ENCODE assay signal across 19 mouse cellular contexts in the genomic region with DNA sequence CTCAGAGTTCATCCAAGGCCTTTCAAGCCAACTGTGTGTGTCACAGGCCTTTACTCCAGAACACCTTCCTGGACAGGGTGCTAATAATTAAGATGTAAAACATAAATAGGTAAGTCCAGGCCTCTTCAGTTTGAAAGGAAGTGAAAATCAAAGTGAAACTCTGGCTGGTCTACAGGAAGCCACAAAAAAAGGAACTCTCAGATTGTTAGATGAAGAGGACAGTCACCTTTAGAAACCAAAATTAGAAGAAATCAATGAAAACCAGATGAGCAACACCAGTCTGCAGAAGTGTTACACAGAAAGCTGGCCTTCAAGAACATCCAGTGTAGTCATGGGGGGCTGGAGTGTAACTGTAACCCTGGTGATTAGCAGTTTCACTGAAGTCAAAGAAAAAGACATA. TPM values are rescaled to one million over a fixed set of nuclear protein-coding genes. Genes with fewer than 3 reads are reported as not detected.
DNase-seq lines count a peak whose midpoint lies in the region; ATAC-seq lines count a peak whose summit lies in the region.
"Had no signal": no experiment of that assay in that cellular context is flagged by ENCODE, and none has a peak within 500 bp of the region (broad histone marks: within the 10 kb centered on the region; RNA-seq: fewer than 3 reads in every experiment).

No protein-coding gene starts in this region.

- peak; percentile 42 for ATAC-seq in granulocyte monocyte progenitor cell, adult 5-6 weeks (replicated peaks; ENCODE audit: poor library complexity, severe bottlenecking)
- ATAC-seq in neutrophil, adult 5-6 weeks (ENCODE audit: extremely low read depth, insufficient number of reproducible peaks, low FRiP score, poor library complexity, severe bottlenecking) = peak; percentile 40; the same call in 1 of the 2 replicates
- ATAC-seq: activated CD4-positive, CD25-positive, alpha-beta regulatory T cell, adult 4 months; CD4-positive, CD25-positive, alpha-beta regulatory T cell, adult 4 months; forebrain, embryonic 13.5 days; forebrain, postnatal 0 days; hindbrain, postnatal 0 days; Patski had no signal

- peak; percentile 28 to 42 for DNase-seq in spleen, postnatal 36 days (ENCODE audit: low spot score in 2 of 2)
- DNase-seq in spleen, adult 12 weeks (ENCODE audit: low spot score) = no peak
- DNase-seq in frontal cortex, adult 2 months (ENCODE audit: extremely low spot score in 1 of 2, low spot score in 1 of 2) = no peak
- DNase-seq in right cerebral cortex, postnatal 10 days (ENCODE audit: low spot score in 2 of 2) = no peak
- DNase-seq: adrenal gland, postnatal 14 days; cerebellum, adult 2 months; cerebellum, postnatal 10 days; forebrain, postnatal 0 days; gastrocnemius, adult 2 months; gastrocnemius, postnatal 25 days; heart, adult 18-20 months; heart, postnatal 10 days had no signal

RNA-seq across cellular contexts. Expression of a gene that starts 10.5 kb away (rescaled TPM):
- total RNA-seq in granulocyte monocyte progenitor cell, adult 5-6 weeks (2014; fragmentation: Nextera tagmentation) = 45.7 and 60.9 TPM in 2 replicates
- total RNA-seq in granulocyte monocyte progenitor cell, adult 5-6 weeks (2017) = 69.8 and 71.6 TPM in 2 replicates
- 132 and 136 TPM in 2 replicates for total RNA-seq in neutrophil, adult 5-6 weeks (2017)
- polyA plus RNA-seq in frontal cortex, adult 2 months (2012; rRNA removed) = 102 and 117 TPM in 2 replicates

RNA-seq across cellular contexts. Expression of a gene that starts 17.9 kb away (rescaled TPM):
- total RNA-seq in granulocyte monocyte progenitor cell, adult 5-6 weeks (2014; fragmentation: Nextera tagmentation) = 27.7 and 44.9 TPM in 2 replicates
- 19.3 and 26.3 TPM in 2 replicates for total RNA-seq in granulocyte monocyte progenitor cell, adult 5-6 weeks (2017)
- total RNA-seq in neutrophil, adult 5-6 weeks (2017) = 16.0 and 20.7 TPM in 2 replicates
- polyA plus RNA-seq in frontal cortex, adult 2 months (2012; rRNA removed) = 22.5 and 24.6 TPM in 2 replicates

RNA-seq across cellular contexts. Expression of a gene that starts 28.5 kb away (rescaled TPM):
- total RNA-seq in granulocyte monocyte progenitor cell, adult 5-6 weeks (2014; fragmentation: Nextera tagmentation) = 143 and 186 TPM in 2 replicates
- total RNA-seq in granulocyte monocyte progenitor cell, adult 5-6 weeks (2017) = 70.7 and 91.4 TPM in 2 replicates
- total RNA-seq in neutrophil, adult 5-6 weeks (2017) = 141 and 160 TPM in 2 replicates
- polyA plus RNA-seq in frontal cortex, adult 2 months (2012; rRNA removed) = 77.2 and 82.6 TPM in 2 replicates

RNA-seq across cellular contexts. Expression of a gene that starts 48.2 kb away (rescaled TPM):
- total RNA-seq in granulocyte monocyte progenitor cell, adult 5-6 weeks (2014; fragmentation: Nextera tagmentation) = 73.4 and 78.4 TPM in 2 replicates
- 51.1 and 56.5 TPM in 2 replicates for total RNA-seq in granulocyte monocyte progenitor cell, adult 5-6 weeks (2017)
- 15.1 and 18.3 TPM in 2 replicates for total RNA-seq in neutrophil, adult 5-6 weeks (2017)
- 17.3 and 19.2 TPM in 2 replicates for polyA plus RNA-seq in frontal cortex, adult 2 months (2012; rRNA removed)

Comparison
In these comparisons a context has a peak if more than half of its experiments do, and no peak if none do; other contexts are left out.
1. DNase-seq: peak in spleen, postnatal 36 days (2 of 2); none in spleen, adult 12 weeks (single experiment), frontal cortex, adult 2 months (0 of 2) and right cerebral cortex, postnatal 10 days (0 of 2).